Mouse (Mus musculus): ENCODE results near the gene Sfn. TPM values are rescaled to one million over a fixed set of nuclear protein-coding genes. Genes with fewer than 3 reads are reported as not detected.

Sfn gene
- polyA plus RNA-seq, 1 experiment from 2014 or later: 2.2 TPM

Small RNAs within 50 kb of the gene (microRNA-seq; reads per million reads assigned to microRNA genes)
- gene Gm23158: not detected

Other genes with a start within 250 kb of the Sfn start
- gene Wdtc1, start 248.7 kb downstream of the Sfn start, polyA plus RNA-seq (2015; fragmentation: Nextera tagmentation; extraction: Ambion mirVana): 22.7 and 24.0 TPM in 2 replicates
- 8.1 and 10.1 TPM in 2 replicates for gene Slc9a1, start 232.5 kb downstream of the Sfn start, polyA plus RNA-seq (2015; fragmentation: Nextera tagmentation; extraction: Ambion mirVana)
- 0.49 and 0.58 TPM in 2 replicates for gene Tent5b, start 122.0 kb downstream of the Sfn start, polyA plus RNA-seq (2015; fragmentation: Nextera tagmentation; extraction: Ambion mirVana)
- gene Trnp1, start 103.6 kb downstream of the Sfn start, polyA plus RNA-seq (2015; fragmentation: Nextera tagmentation; extraction: Ambion mirVana): 10.8 and 10.9 TPM in 2 replicates
- 0.39 and 0.74 TPM in 2 replicates for gene Kdf1, start 83.2 kb downstream of the Sfn start, polyA plus RNA-seq (2015; fragmentation: Nextera tagmentation; extraction: Ambion mirVana)
- gene Nudc, start 56.2 kb downstream of the Sfn start, polyA plus RNA-seq (2015; fragmentation: Nextera tagmentation; extraction: Ambion mirVana): 253 and 272 TPM in 2 replicates
- gene Nr0b2, start 48.8 kb downstream of the Sfn start, polyA plus RNA-seq (2015; fragmentation: Nextera tagmentation; extraction: Ambion mirVana): not detected in 2 replicates
- 7.1 and 8.6 TPM in 2 replicates for gene Gpatch3, start 27.4 kb downstream of the Sfn start, polyA plus RNA-seq (2015; fragmentation: Nextera tagmentation; extraction: Ambion mirVana)
- gene Gpn2, start 17.8 kb downstream of the Sfn start, polyA plus RNA-seq (2015; fragmentation: Nextera tagmentation; extraction: Ambion mirVana): 17.6 and 19.7 TPM in 2 replicates
- 12.0 and 15.8 TPM in 2 replicates for gene Zdhhc18, start 48.0 kb upstream of the Sfn start, polyA plus RNA-seq (2015; fragmentation: Nextera tagmentation; extraction: Ambion mirVana)
- 14.2 and 14.9 TPM in 2 replicates for gene Pigv, start 70.5 kb upstream of the Sfn start, polyA plus RNA-seq (2015; fragmentation: Nextera tagmentation; extraction: Ambion mirVana)
- 30.0 and 31.2 TPM in 2 replicates for gene Arid1a, start 154.6 kb upstream of the Sfn start, polyA plus RNA-seq (2015; fragmentation: Nextera tagmentation; extraction: Ambion mirVana)

Measured in hindbrain, embryonic 15.5 days (tissue).